Mouse (Mus musculus): ENCODE data around the gene Ebf1. TPM values are rescaled to one million over a fixed set of nuclear protein-coding genes. Genes with fewer than 3 reads are reported as not detected.

Gene Ebf1
- total and polyA plus RNA-seq, 3 experiments, result 0.04 TPM; not detected in 2

DNA sequence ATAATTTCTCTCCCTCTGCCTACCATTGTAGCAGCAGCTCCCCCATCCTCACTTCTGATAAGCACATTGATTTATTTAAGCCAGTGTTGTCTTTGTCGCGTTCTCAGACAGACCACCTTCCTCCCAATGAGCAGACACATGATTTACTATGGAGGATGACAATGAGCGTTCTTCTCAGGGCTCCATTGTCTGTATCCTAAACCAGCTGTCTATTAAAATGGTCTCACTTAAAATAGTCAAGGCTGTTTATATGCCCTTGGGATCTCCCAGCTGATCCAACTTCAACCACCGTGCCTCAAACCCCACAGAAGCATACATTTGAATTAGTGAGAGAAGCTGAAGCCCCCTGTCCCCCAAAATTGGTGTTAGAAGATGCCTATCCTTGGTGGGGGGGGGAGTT is 11.3 kb downstream of the Ebf1 start:
- Histone ChIP-seq H3K27me3 (ENCODE audit: control insufficient read depth in 1 of 2, insufficient read depth in 2 of 2, low read length in 2 of 2) (peaks cover 3% of the 10 kb centered on the region in 2 experiments), H3K36me3 (ENCODE audit: control insufficient read depth in 1 of 2, insufficient read depth in 2 of 2, low read length in 2 of 2) (no peaks in the 10 kb centered on the region), H3K4me3 (ENCODE audit: control insufficient read depth in 1 of 2, insufficient read depth in 1 of 2, low read depth in 2 of 2, low read length in 2 of 2) (no peak overlapping the region), H3K9ac (ENCODE audit: control insufficient read depth, low read depth, low read length, poor library complexity, severe bottlenecking) (no peak overlapping the region), H3K79me2 (ENCODE audit: control insufficient read depth, insufficient read depth, low read length, poor library complexity) (no peaks in the 10 kb centered on the region), H3K27ac (ENCODE audit: control insufficient read depth, low read depth, low read length) (no peak overlapping the region), H3K9me3 (replicated peaks; ENCODE audit: insufficient read depth, low read length) (no peaks in the 10 kb centered on the region), H3K4me1 (ENCODE audit: control insufficient read depth in 1 of 2, insufficient read depth in 2 of 2, low read length in 2 of 2) (no peaks in the 10 kb centered on the region)
- no peak for TF ChIP-seq MEF2A (IDR thresholded peaks at IDR 0.05; ENCODE audit: extremely low read depth, insufficient replicate concordance, low read depth, low read length, poor library complexity, severe bottlenecking)
- TF ChIP-seq MXI1 (IDR thresholded peaks at IDR 0.05; ENCODE audit: low read depth, low read length), result no peak
- no peak for TF ChIP-seq CTCF (IDR thresholded peaks at IDR 0.05 in 2 of 3, conservative IDR thresholded peaks at IDR 0.05 in 1 of 3; ENCODE audit: control insufficient read depth in 1 of 3, insufficient read depth in 1 of 3, low read depth in 2 of 3, low read length in 3 of 3, poor library complexity in 1 of 3, severe bottlenecking in 1 of 3)
- TF ChIP-seq EP300 (IDR thresholded peaks at IDR 0.05; ENCODE audit: low read depth in 1 of 2, low read length in 2 of 2), result no peak
- TF ChIP-seq MYB (IDR thresholded peaks at IDR 0.05; ENCODE audit: low read depth, low read length), result no peak
- TF ChIP-seq MAFK (IDR thresholded peaks at IDR 0.05; ENCODE audit: borderline replicate concordance, low read depth, low read length), result no peak
- DNase-seq (ENCODE audit: low read depth, low spot score), result no peak

DNA sequence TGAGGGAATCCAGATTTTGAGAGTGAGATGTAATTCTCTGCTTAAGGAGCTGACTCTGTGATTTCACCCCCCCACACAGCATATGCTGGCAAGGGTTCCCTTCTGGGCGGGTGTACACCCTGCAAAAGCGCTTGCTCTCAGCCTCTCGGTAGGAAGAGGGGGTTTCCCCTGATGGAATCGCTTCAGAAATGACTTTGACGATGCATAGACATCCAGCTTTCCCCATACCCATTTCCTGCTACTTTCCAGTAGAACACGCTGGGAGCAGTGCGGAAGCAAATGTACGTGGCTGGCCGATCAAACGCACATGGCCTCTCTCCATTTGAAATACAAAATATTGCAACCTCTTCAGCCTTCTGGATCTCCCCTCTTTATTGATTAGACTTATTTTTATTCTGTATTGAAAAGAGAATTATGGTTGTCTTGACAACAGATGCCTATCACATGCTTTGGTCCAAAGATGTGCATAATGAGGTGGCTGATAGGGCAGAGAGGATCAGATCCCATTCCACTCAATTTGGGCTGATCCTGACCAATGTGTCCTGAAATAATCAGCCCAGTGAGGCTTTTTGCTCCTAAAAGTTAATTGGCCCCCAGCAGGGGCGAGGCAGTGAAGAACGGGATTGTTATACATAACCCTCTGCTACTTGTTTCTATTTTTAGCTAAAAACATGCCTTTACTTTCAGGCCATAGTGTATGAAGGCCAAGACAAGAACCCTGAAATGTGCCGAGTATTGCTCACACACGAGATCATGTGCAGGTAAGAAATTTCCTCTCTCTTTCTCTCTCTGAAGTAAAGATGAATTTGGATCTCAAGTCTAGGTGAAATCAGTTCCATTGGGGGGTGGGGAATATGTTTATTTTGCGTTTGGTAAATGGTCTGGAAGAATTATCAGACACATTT is 15.2 kb downstream of the Ebf1 start:
- Histone ChIP-seq H3K79me2 (ENCODE audit: control insufficient read depth, insufficient read depth, low read length, poor library complexity) (no peaks in the 10 kb centered on the region), H3K36me3 (ENCODE audit: control insufficient read depth in 1 of 2, insufficient read depth in 2 of 2, low read length in 2 of 2) (no peaks in the 10 kb centered on the region), H3K9me3 (replicated peaks; ENCODE audit: insufficient read depth, low read length) (no peaks in the 10 kb centered on the region), H3K4me1 (ENCODE audit: control insufficient read depth in 1 of 2, insufficient read depth in 2 of 2, low read length in 2 of 2) (no peaks in the 10 kb centered on the region), H3K9ac (ENCODE audit: control insufficient read depth, low read depth, low read length, poor library complexity, severe bottlenecking) (no peak overlapping the region), H3K27me3 (ENCODE audit: control insufficient read depth in 1 of 2, insufficient read depth in 2 of 2, low read length in 2 of 2) (peaks cover 0 to 3% of the 10 kb centered on the region in 2 experiments; a peak in 3 of 4 replicates), H3K27ac (ENCODE audit: control insufficient read depth, low read depth, low read length) (no peak overlapping the region), H3K4me3 (ENCODE audit: control insufficient read depth in 1 of 2, insufficient read depth in 1 of 2, low read depth in 2 of 2, low read length in 2 of 2) (no peak overlapping the region)
- TF ChIP-seq EP300 (IDR thresholded peaks at IDR 0.05; ENCODE audit: low read depth in 1 of 2, low read length in 2 of 2) (no peak), TAL1 (IDR thresholded peaks at IDR 0.05; ENCODE audit: low read length) (no peak), E2F4 (IDR thresholded peaks at IDR 0.05; ENCODE audit: borderline replicate concordance, low read depth, low read length) (no peak), SIN3A (IDR thresholded peaks at IDR 0.05; ENCODE audit: low read length) (no peak), CHD1 (IDR thresholded peaks at IDR 0.05; ENCODE audit: low read depth, low read length) (no peak), POLR2AphosphoS2 (IDR thresholded peaks at IDR 0.05; ENCODE audit: low read length) (no peak), TBP (IDR thresholded peaks at IDR 0.05; ENCODE audit: low read depth, low read length) (no peak), GATA1 (IDR thresholded peaks at IDR 0.05; ENCODE audit: low read depth, low read length) (no peak), RAD21 (IDR thresholded peaks at IDR 0.05; ENCODE audit: low read depth, low read length) (no peak)
- no peak for DNase-seq (ENCODE audit: low read depth, low spot score)

All from MEL (cell line).